Mouse (Mus musculus): Measurements from ENCODE around the gene Gm21985.

DNA sequence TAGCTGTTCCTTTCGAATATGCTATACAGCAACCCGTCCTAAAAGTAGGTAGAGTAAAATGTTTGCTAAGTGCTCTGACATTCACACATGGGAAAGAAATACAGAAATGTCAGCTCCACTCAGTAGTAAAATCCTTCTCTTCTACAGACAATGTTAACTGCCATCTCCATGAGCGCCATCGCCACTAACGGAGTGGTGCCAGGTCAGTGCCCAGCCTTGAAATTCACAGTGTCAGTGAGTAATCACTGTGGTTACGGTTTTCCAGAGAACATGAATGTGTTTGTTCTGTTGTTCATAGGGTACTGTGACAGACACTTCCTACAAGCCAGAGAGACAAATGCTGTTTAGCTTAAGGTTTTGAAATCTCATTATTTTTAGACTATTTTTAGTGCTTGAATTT is 71.1 kb downstream of the Gm21985 start:
- TF ChIP-seq TAL1 (IDR thresholded peaks at IDR 0.05; ENCODE audit: low read length) (no peak), GATA1 (IDR thresholded peaks at IDR 0.05; ENCODE audit: low read length) (no peak)
